Mouse (Mus musculus) midbrain, postnatal 0 days (tissue): ENCODE results near the gene Phf7. TPM values are rescaled to one million over a fixed set of nuclear protein-coding genes. Genes with fewer than 3 reads are reported as not detected.

Experiments used
- ATAC-seq: fragments of 200-750 bp; cut with Nextera tagmentation; 2 replicates; pipeline ENCODE4 v1.8.0; 2017; ENCODE audit warnings: moderate number of reproducible peaks, mild to moderate bottlenecking, moderate TSS enrichment, moderate library complexity; ENCODE audit not compliant: low FRiP score
- DNase-seq: peaks from one replicate; pipeline ENCODE4 v3.0.0-alpha.2; 2015; ENCODE audit warnings: low spot score
- H3K27ac ChIP-seq: fragments of 300-500 bp; sonication (generic); 2 replicates; pipeline ENCODE4 v1.5.1; 2014; ENCODE audit warnings: low read depth, mild to moderate bottlenecking, low read length, mixed read lengths
- H3K27me3 ChIP-seq: fragments of 300-500 bp; sonication (generic); 2 replicates; pipeline ENCODE4 v1.6.1; 2014; ENCODE audit warnings: low read length, control low read depth, mixed read lengths; ENCODE audit not compliant: insufficient read depth
- H3K36me3 ChIP-seq: fragments of 300-500 bp; sonication (generic); 2 replicates; pipeline ENCODE4 v1.6.1; 2014; ENCODE audit warnings: low read length, control low read depth, mixed read lengths; ENCODE audit not compliant: insufficient read depth
- H3K4me1 ChIP-seq: fragments of 300-500 bp; sonication (generic); 2 replicates; pipeline ENCODE4 v1.6.1; 2014; ENCODE audit warnings: mild to moderate bottlenecking, control low read depth, antibody characterized with exemption, low read length, mixed read lengths; ENCODE audit not compliant: insufficient read depth
- H3K4me2 ChIP-seq: fragments of 300-500 bp; sonication (generic); 2 replicates; pipeline ENCODE4 v1.6.1; 2014; ENCODE audit warnings: low read depth, mild to moderate bottlenecking, low read length, mixed read lengths; ENCODE audit not compliant: poor library complexity, severe bottlenecking
- H3K4me3 ChIP-seq: fragments of 300-500 bp; sonication (generic); 2 replicates; pipeline ENCODE4 v1.5.1; 2014; ENCODE audit warnings: low read depth, mild to moderate bottlenecking, low read length, moderate library complexity
- H3K9ac ChIP-seq: fragments of 300-500 bp; sonication (generic); replicated peaks from 2 replicates; pipeline ENCODE4 v1.6.1; 2014; ENCODE audit warnings: mild to moderate bottlenecking, low read length, moderate library complexity, mixed read lengths; ENCODE audit not compliant: poor library complexity, severe bottlenecking
- H3K9me3 ChIP-seq: fragments of 300-500 bp; sonication (generic); 2 replicates; pipeline ENCODE4 v1.6.1; 2016; ENCODE audit warnings: low read length, control low read depth
- CTCF ChIP-seq: IDR thresholded peaks from 2 replicates; pipeline ENCODE4 v1.5.1; 2016; ENCODE audit warnings: antibody characterized with exemption, mild to moderate bottlenecking
- WGBS: fragments of 180-500 bp; shearing (Covaris S2); extraction: QIAGEN DNeasy Blood & Tissue Kit; methylation state at CpG from one replicate; pipeline ENCODE4 v1.1.7; 2014; 5-methylcytosine and 5-hydroxymethylcytosine counted together
- polyA plus RNA-seq: library from polyadenylated mRNA; unstranded; fragments of >200 nt; fragmentation: Nextera tagmentation; extraction: Ambion mirVana; gene quantifications from 2 replicates; pipeline ENCODE4 v1.2.1, GENCODE M21; 2015
- total RNA-seq: library from RNA; depleted of rRNA; stranded (reverse); fragments of >200 nt; gene quantifications from 2 replicates; pipeline ENCODE4 v1.2.3, GENCODE M21; 2014; rRNA removed

Gene Phf7
- total RNA-seq (4.4 and 6.6 TPM in 2 replicates), polyA plus RNA-seq (8.7 and 10.2 TPM in 2 replicates)

- peak; percentile 31; the same call in 1 of the 2 replicates for TF ChIP-seq CTCF
- peak within 1 kb of the TSS; percentile 86 for H3K4me3 ChIP-seq
- peaks cover 10% of the 10 kb centered on the region for H3K4me1 ChIP-seq
- under 1% methylated on average over 71 of the region's 75 CpGs for WGBS
- DNase-seq (peak; percentile 97), ATAC-seq (peak; percentile 92)
- peak within 1 kb of the TSS; percentile 92 for H3K9ac ChIP-seq
- peak within 1 kb of the TSS; percentile 85 for H3K4me2 ChIP-seq
- no peaks in the 10 kb centered on the region for H3K27me3 ChIP-seq
- H3K9me3 ChIP-seq: no peaks in the 10 kb centered on the region
- H3K36me3 ChIP-seq: peaks cover 31% of the 10 kb centered on the region
- H3K27ac ChIP-seq: peak within 1 kb of the TSS; percentile 95
Measured at GRCm38 (mm10) chr14:31251084-31251604, at the start of gene Phf7, which contains the start of gene Bap1. Gene Phf7, minus strand, starts transcription at chr14:31251317. Gene Bap1, plus strand, starts transcription at chr14:31251450.

- Histone ChIP-seq H3K27ac (no peak overlapping the region), H3K36me3 (no peaks in the 10 kb centered on the region), H3K27me3 (no peaks in the 10 kb centered on the region), H3K9me3 (no peaks in the 10 kb centered on the region), H3K4me2 (no peak overlapping the region), H3K4me1 (no peaks in the 10 kb centered on the region), H3K4me3 (no peak overlapping the region), H3K9ac (no peak overlapping the region)
- no peak for TF ChIP-seq CTCF
- DNase-seq (no peak), ATAC-seq (no peak)
- WGBS: 92% methylated on average over 8 of the region's 8 CpGs
Measured at GRCm38 (mm10) chr14:31285728-31286127, 34.6 kb upstream of the Phf7 start.

GRCm38 (mm10) chr14:31272164-31272563, 21.0 kb upstream of the Phf7 start:
- Histone ChIP-seq H3K36me3 (no peaks in the 10 kb centered on the region), H3K4me2 (no peak overlapping the region), H3K4me1 (peaks cover 21% of the 10 kb centered on the region; the same call in 1 of the 2 replicates), H3K9ac (no peak overlapping the region), H3K27me3 (no peaks in the 10 kb centered on the region), H3K9me3 (no peaks in the 10 kb centered on the region), H3K27ac (no peak overlapping the region), H3K4me3 (no peak overlapping the region)
- ATAC-seq: no peak
- peak; percentile 90 for TF ChIP-seq CTCF
- peak; percentile 77 for DNase-seq
- 24% methylated on average over 7 of the region's 7 CpGs for WGBS

GRCm38 (mm10) chr14:31271121-31271520, 20.0 kb upstream of the Phf7 start:
- no peaks in the 10 kb centered on the region for H3K27me3 ChIP-seq
- H3K4me2 ChIP-seq: no peak overlapping the region
- 96% methylated on average over 6 of the region's 6 CpGs for WGBS
- peaks cover 21% of the 10 kb centered on the region; the same call in 1 of the 2 replicates for H3K4me1 ChIP-seq
- H3K9me3 ChIP-seq: no peaks in the 10 kb centered on the region
- TF ChIP-seq CTCF: no peak
- no peak overlapping the region for H3K4me3 ChIP-seq
- no peak for ATAC-seq
- no peak overlapping the region for H3K27ac ChIP-seq
- no peak overlapping the region for H3K9ac ChIP-seq
- no peaks in the 10 kb centered on the region for H3K36me3 ChIP-seq
- no peak for DNase-seq

GRCm38 (mm10) chr14:31269456-31270100, 18.5 kb upstream of the Phf7 start:
- H3K9ac ChIP-seq: peak overlapping the region; percentile 44
- H3K4me2 ChIP-seq: peak overlapping the region; percentile 47
- H3K36me3 ChIP-seq: no peaks in the 10 kb centered on the region
- ATAC-seq (peak; percentile 42; the same call in 1 of the 2 replicates), DNase-seq (peak; percentile 57)
- no peaks in the 10 kb centered on the region for H3K27me3 ChIP-seq
- WGBS: 17% methylated on average over 28 of the region's 28 CpGs
- H3K9me3 ChIP-seq: no peaks in the 10 kb centered on the region
- TF ChIP-seq CTCF: no peak
- H3K4me1 ChIP-seq: peaks cover 21% of the 10 kb centered on the region; the same call in 1 of the 2 replicates
- H3K4me3 ChIP-seq: peak overlapping the region; percentile 19
- H3K27ac ChIP-seq: peak overlapping the region; percentile 80

- Histone ChIP-seq H3K27me3 (no peaks in the 10 kb centered on the region), H3K4me3 (no peak overlapping the region), H3K9ac (peak overlapping the region; percentile 44), H3K9me3 (no peaks in the 10 kb centered on the region), H3K27ac (peak overlapping the region; percentile 80), H3K4me2 (peak overlapping the region; percentile 47), H3K36me3 (no peaks in the 10 kb centered on the region), H3K4me1 (peaks cover 21% of the 10 kb centered on the region; the same call in 1 of the 2 replicates)
- ATAC-seq: peak; percentile 81
- no peak for TF ChIP-seq CTCF
- 22% methylated on average over 9 of the region's 9 CpGs for WGBS
- DNase-seq: peak; percentile 72
Measured at GRCm38 (mm10) chr14:31268301-31269001, 17.3 kb upstream of the Phf7 start.
